Mouse (Mus musculus) lung, postnatal 36 days (tissue): ENCODE results near the gene Rfx4.

ENCODE experiments used
- DNase-seq: peaks from one replicate; pipeline ENCODE4 v3.0.0; 2022; ENCODE audit warnings: mixed read lengths

Gene Rfx4

GRCm38 (mm10) chr10:84758483-84759431, 2.9 kb downstream of the Rfx4 start:
- no peak for DNase-seq

- no peak for DNase-seq
Observed at GRCm38 (mm10) chr10:84759511-84760117, 3.8 kb downstream of the Rfx4 start.

DNA sequence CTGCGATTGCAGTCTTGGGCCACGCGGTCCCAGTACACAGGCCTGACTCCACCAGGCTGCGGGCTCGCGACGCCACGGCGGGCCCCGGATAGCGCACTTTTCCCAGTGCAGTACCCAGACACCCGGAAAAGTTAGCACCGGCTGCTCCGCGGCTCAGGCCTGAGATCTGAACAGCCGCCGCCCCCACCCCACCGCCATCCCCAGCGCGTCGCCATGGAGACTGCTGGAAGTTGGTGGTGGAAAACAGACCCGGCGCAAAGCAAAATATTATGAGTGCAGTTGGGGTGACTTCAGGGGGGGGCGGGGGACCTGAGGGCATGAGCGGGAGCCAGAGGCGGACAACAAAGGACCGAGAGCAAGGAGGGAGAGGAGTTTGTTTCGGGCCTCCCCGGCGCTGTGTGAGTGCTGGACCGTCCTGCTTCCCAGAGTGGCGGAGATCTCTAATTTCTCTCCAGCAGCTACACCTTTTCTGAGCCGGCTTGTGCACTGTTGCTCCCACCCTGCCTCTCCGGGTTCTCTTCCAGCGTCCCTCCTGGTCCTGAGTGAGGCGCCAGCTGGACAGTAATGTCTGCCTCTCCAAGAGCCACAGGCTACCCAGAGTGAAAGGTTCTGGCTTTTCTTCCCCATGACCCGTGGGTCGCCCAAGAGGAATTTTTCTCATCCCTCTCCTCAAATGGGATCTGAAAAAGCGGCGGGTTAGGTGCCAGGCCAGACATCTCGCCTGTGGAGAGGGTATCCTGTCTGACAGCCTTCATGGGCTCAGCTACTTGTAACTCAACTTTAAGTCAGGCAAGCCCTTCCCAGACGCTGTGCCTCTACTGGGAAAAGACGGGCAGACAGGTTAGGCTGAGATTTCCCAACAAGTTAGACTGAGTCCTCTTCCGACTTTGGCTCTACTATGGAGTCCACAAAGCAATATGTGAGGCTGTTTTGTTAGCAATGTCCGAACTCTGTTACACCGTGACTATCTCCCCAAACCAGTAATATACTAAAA, 4.6 kb downstream of the Rfx4 start:
- DNase-seq, result no peak

DNA sequence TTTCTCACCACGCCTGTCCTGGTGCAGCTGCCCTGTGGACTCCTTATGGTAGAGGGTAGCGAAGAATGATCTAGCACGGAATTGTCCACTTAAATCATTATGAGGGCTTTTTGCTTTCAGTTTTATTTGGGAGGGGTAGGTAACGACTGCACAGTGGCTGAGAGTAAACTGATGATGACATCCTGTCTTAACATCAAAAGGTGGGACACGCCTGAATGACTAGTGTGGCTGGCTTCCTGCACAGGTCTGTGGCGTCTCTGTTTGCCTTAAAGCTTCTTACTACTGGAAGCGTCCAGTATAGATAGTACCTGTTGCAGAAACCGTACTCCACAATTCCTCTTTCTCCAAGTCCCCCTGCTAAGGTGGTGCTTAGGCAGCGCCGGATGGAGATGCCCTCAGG, 12.9 kb downstream of the Rfx4 start:
- DNase-seq, result no peak

GRCm38 (mm10) chr10:84772380-84773130, 16.7 kb downstream of the Rfx4 start:
- no peak for DNase-seq

DNA sequence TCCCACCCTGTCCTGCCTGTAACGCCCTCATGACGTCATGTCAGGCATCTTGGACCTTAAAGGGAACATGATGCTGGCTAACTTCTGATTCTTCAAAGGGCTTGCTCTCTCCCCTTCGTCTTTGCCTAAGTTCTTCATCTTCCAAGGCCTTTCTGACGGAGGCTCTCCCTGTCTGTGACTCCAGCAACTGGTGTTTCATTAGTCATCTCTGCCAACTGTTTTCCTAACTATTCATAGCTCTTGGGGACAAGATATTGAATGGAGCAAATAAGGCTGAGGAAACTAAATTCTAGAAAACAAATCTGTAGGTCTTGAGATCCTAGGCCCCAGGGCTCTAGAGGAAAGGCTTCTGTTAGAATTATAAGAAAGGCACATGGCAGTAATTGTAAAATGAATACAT, 18.0 kb downstream of the Rfx4 start:
- no peak for DNase-seq

- DNase-seq, result peak; percentile 83
Observed at GRCm38 (mm10) chr10:84774573-84774972, 18.7 kb downstream of the Rfx4 start.

GRCm38 (mm10) chr10:84777109-84777508, 21.2 kb downstream of the Rfx4 start:
- DNase-seq, result no peak

DNA sequence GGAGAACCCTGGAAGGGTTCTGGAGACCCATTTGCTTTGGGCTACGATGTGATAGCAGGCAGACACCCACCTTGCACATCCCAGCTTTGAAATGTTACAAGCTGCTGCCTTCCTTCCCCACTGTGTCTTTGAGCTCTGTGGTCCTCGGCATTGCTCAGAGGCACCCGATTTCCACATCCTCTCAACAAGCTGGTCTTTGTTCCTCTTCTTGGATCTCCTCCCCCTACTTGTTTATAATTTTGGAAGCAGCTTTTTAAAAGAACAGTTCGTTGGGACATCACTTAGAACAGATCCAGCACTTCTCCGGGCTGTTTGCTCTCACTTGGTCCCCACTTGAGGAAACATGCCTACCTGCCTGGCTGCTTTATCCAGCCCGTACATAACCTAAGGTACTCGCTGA, 22.1 kb downstream of the Rfx4 start:
- peak; percentile 14 for DNase-seq

DNA sequence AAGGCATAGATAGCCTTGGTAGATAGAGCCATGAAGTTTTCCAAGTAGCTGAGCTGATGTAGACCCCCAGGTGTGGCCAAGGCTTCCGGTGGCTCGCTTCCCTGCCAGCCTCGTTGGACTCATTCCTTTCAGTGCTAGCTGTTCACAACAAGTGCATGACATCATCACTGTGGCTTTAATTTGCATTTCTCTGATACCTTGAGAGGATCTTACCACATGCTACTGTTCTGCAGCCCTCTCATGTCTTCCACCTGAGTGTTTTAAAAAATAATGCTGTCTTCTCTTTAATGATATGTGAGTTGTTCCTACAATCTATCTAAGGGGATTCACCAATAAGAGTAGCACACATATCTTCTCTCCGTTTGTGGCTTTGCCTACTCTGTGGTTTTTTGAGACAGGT, 25.0 kb downstream of the Rfx4 start:
- no peak for DNase-seq

- no peak for DNase-seq
Observed at GRCm38 (mm10) chr10:84785339-84785738, 29.5 kb downstream of the Rfx4 start.

DNA sequence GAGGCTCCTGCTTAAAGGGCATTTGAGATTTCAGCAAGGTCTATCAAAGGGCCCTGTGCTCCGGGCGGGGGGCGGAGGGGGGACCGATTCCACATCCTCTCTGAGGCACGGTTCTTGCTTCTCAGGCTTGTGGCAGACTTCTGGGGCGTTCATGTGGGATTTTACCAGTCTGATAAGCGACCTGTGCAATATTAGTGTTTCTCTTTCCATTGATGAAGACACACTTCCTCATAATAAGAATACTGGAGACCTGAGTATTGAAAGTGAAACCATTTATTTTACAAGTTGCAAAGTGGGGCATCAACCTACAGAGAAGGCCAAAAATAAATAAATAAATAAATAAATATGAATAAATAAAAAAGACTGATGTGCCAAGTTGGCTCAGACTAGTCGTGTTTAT, 34.5 kb downstream of the Rfx4 start:
- DNase-seq, result no peak

DNA sequence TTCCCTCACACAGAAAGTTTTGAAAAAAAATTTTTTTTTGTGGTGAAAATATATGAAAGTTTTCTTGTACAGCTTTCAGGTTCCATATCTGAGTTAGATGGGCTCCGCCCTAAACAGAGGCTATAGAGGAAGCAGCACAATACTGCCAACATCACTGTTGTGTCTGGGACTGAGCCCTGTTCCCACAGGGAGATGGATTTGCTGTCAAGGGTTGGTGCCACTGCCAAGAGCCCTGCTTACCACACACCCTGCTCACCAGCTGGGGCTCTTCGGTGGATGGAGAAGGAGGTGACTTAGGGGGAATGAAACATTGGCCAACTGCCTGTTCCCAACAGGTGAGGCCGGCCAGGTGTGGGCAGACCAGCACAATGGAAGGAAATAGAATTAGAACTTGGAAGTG, 35.3 kb downstream of the Rfx4 start:
- DNase-seq, result no peak

DNA sequence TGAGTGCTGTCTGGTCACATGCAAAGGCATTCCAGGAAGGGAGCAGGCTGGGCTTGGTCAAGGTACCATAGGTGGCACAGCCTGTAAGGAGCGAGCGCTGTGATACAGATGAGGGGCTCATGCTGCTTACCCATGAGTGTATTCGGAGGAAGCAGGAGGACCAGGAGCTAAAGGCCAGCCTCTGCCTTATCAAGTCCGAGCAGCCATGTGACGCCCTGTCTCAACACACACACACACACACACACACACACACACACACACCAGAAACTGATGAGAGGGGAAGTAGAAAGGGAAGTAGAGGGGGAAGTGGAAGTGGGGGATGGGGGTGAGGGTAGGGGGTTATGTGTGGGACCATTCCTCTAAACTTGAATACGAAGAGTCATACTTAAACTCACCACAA, 45.7 kb downstream of the Rfx4 start:
- no peak for DNase-seq

DNA sequence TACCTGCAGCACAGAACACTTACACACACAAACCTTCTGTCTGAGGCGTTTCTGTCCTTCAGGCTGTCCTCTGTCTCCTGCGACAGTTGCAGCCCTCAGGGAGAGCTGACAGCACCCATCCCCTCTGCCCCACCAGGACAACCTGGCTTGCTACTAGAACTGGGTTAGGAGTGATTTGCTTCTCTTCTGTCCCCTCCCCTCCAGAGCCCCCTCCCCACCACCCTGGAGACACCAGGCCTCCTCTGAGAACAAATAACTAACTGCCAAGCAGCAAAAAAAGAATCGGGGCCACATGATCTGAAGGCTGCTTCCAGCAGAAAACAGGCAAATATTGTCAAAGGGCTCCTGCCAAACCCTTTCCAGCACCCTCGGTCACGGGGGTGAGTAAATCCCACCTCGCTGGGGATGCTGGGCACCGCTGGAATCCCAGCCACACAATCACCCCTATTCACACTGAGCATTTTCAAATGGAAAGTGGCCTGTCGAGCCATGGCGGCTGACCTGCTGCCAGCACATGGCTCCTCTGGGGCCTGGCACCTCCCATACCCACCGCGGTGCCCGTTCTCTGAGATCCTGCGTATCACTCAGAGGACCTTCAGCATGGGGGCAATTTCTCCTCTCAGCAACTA, 47.5 kb downstream of the Rfx4 start:
- DNase-seq, result no peak

DNA sequence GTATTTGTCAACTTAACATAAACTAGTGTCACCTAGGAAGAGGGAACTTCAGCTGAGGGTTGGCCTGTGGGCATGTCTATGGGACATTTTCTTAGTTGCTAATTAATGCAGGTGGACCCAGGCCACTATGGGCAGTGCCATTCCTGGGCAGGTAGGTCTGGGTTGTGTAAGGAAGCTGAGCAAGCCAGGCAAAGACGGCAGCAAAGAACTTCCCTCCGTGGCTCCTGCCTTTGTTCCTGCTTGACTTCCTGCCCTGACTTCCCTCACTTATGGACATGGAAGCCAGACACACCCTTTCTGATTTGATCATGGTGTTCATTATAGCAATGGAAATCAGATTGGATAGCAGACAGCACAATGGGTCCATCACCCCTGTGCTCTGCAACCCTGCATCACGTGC, 49.7 kb downstream of the Rfx4 start:
- DNase-seq, result no peak

DNA sequence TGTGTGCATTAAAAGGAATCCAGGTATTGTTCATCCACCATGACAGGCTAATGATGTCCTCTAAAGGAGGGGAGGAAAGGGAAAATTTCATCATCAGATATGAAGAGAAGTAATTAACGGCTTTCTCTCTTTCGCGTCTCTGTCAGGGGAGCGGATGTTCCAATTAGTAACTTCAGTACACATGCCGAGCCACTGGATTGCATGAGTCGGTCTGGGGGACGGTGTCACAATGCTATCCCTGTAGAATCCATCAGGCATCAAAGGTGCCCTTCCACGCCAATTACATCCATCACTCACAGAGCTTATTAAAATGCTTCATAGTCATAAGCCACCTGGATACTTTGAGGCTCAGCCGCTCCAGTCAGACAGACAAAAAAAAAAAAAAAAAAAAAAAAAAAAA, 51.3 kb downstream of the Rfx4 start:
- no peak for DNase-seq

GRCm38 (mm10) chr10:84810030-84810849, 54.4 kb downstream of the Rfx4 start:
- DNase-seq, result no peak

GRCm38 (mm10) chr10:84811171-84811912, 55.5 kb downstream of the Rfx4 start:
- no peak for DNase-seq

GRCm38 (mm10) chr10:84811913-84812295, 56.0 kb downstream of the Rfx4 start:
- no peak for DNase-seq
